Mouse (Mus musculus) olfactory bulb, adult 2 months (tissue): ENCODE measurements around the gene Mrpl23.

ENCODE experiments used
- CTCF ChIP-seq: fragments of 200-500 bp; IDR thresholded peaks from 2 replicates; pipeline ENCODE4 v1.5.1; 2012; ENCODE audit warnings: low read depth, mild to moderate bottlenecking, low read length, moderate library complexity; ENCODE audit not compliant: insufficient read depth
- POLR2A ChIP-seq: fragments of 200-500 bp; IDR thresholded peaks from 2 replicates; pipeline ENCODE4 v1.6.1; 2012; ENCODE audit warnings: mild to moderate bottlenecking, low read depth, low read length, moderate library complexity; ENCODE audit not compliant: insufficient read depth

DNA sequence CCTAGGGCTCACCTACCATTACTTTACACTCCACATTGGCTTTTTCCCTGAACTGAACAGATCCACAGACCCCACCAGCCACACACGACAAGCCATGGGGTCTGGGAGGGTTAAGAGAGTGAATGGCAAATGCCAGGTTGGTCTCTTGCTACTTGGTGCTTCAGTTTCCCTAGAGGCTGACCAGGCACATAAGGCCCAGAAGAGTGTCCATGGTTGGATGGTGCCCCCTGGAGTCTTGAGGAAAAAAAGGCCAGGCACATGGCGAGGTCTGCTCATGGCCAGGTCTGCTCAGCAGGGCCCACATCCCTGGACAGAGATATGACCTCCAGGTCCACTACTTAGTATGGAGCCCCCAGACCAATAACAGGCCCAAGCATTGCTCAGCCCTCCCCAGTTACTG lies 34.7 kb upstream of the Mrpl23 start:
- TF ChIP-seq CTCF: no peak
- TF ChIP-seq POLR2A: no peak
